Mouse (Mus musculus): ENCODE results near the gene Olfr1441.

The Olfr1441 gene

GRCm38 (mm10) chr19:12417361-12417760 lies at the start of gene Olfr1441:
Olfr1441 (plus strand) TSS chr19:12417433.
- DNase-seq (ENCODE audit: low read depth): no peak

GRCm38 (mm10) chr19:12373004-12373403 lies 44.2 kb upstream of the Olfr1441 start:
- DNase-seq (ENCODE audit: low read depth): no peak

GRCm38 (mm10) chr19:12374465-12375025 lies 42.7 kb upstream of the Olfr1441 start:
- DNase-seq (ENCODE audit: low read depth): no peak

- no peak for DNase-seq (ENCODE audit: low read depth)
These were observed 30.3 kb upstream of the Olfr1441 start, which contains the start of gene Olfr1440 for GRCm38 (mm10) chr19:12386979-12387378. Olfr1440 (plus strand) TSS chr19:12387279.

GRCm38 (mm10) chr19:12413737-12414136 lies 3.5 kb upstream of the Olfr1441 start:
- DNase-seq (ENCODE audit: low read depth): no peak

- DNase-seq (ENCODE audit: low read depth): no peak
These were observed 1.1 kb downstream of the Olfr1441 start for GRCm38 (mm10) chr19:12418312-12418711.

- no peak for DNase-seq (ENCODE audit: low read depth)
These were observed 3.3 kb downstream of the Olfr1441 start for GRCm38 (mm10) chr19:12420555-12420954.

GRCm38 (mm10) chr19:12421680-12422079 lies 4.4 kb downstream of the Olfr1441 start:
- peak; percentile 20 for DNase-seq (ENCODE audit: low read depth)

- DNase-seq (ENCODE audit: low read depth): no peak
These were observed 9.9 kb downstream of the Olfr1441 start for GRCm38 (mm10) chr19:12427101-12427500.

- no peak for DNase-seq (ENCODE audit: low read depth)
These were observed 10.4 kb downstream of the Olfr1441 start, which contains the start of gene Pfpl for GRCm38 (mm10) chr19:12427605-12428004. Pfpl (plus strand) TSS chr19:12427905.

- peak; percentile 87 for DNase-seq (ENCODE audit: low read depth)
These were observed 15.8 kb downstream of the Olfr1441 start for GRCm38 (mm10) chr19:12433033-12433432.

- no peak for DNase-seq (ENCODE audit: low read depth)
These were observed 17.8 kb downstream of the Olfr1441 start for GRCm38 (mm10) chr19:12435011-12435416.

- no peak for DNase-seq (ENCODE audit: low read depth)
These were observed 18.7 kb downstream of the Olfr1441 start for GRCm38 (mm10) chr19:12435750-12436524.

- no peak for DNase-seq (ENCODE audit: low read depth)
These were observed 22.3 kb downstream of the Olfr1441 start for GRCm38 (mm10) chr19:12439581-12439980.

- peak; percentile 27 for DNase-seq (ENCODE audit: low read depth)
These were observed 23.0 kb downstream of the Olfr1441 start for GRCm38 (mm10) chr19:12440103-12440725.

- no peak for DNase-seq (ENCODE audit: low read depth)
These were observed 25.3 kb downstream of the Olfr1441 start for GRCm38 (mm10) chr19:12442560-12442959.

GRCm38 (mm10) chr19:12445014-12445413 lies 27.8 kb downstream of the Olfr1441 start:
- DNase-seq (ENCODE audit: low read depth): no peak

GRCm38 (mm10) chr19:12457401-12458066 lies 40.3 kb downstream of the Olfr1441 start:
- no peak for DNase-seq (ENCODE audit: low read depth)

- no peak for DNase-seq (ENCODE audit: low read depth)
These were observed 42.3 kb downstream of the Olfr1441 start for GRCm38 (mm10) chr19:12459516-12459915.

- DNase-seq (ENCODE audit: low read depth): no peak
These were observed 43.3 kb downstream of the Olfr1441 start, which contains the start of gene Mpeg1 for GRCm38 (mm10) chr19:12460282-12461249. Mpeg1 (plus strand) TSS chr19:12460779.
